Mouse (Mus musculus) lung, adult 2 months (tissue): ENCODE measurements around the gene Olfr701.

Experiments
- CTCF ChIP-seq: fragments of 200-500 bp; IDR thresholded peaks from 2 replicates; pipeline ENCODE4 v1.5.1; 2011; ENCODE audit warnings: mild to moderate bottlenecking, low read length, control low read depth; ENCODE audit not compliant: insufficient read depth
- POLR2A ChIP-seq: fragments of 200-500 bp; IDR thresholded peaks from 2 replicates; pipeline ENCODE4 v1.6.1; 2011; ENCODE audit warnings: low read depth, mild to moderate bottlenecking, control low read depth, low read length, borderline replicate concordance; ENCODE audit errors: extremely low read depth

GRCm38 (mm10) chr7:106813829-106814228 lies at the start of gene Olfr701:
- TF ChIP-seq POLR2A, result no peak
- no peak for TF ChIP-seq CTCF
